Mouse (Mus musculus) MEL (cell line): ENCODE results near the gene Rpn2. TPM values are rescaled to one million over a fixed set of nuclear protein-coding genes. Genes with fewer than 3 reads are reported as not detected.

Experiments
- DNase-seq: peaks from one replicate; pipeline ENCODE4 v3.0.0; 2011; ENCODE audit warnings: low read depth, low spot score
- H3K27ac ChIP-seq: 2 replicates; pipeline ENCODE4 v1.5.1; 2012; ENCODE audit warnings: low read depth, mild to moderate bottlenecking, control low read depth, low read length, moderate library complexity; ENCODE audit not compliant: control insufficient read depth
- H3K27me3 ChIP-seq, 2 experiments: fragments of 150-350 bp in 1 of 2; sonication (generic) in 1 of 2; 2 replicates each; pipeline ENCODE4 v1.6.1; 2012; ENCODE audit warnings: low read length in 2 of 2, mild to moderate bottlenecking in 2 of 2, improper control_type of control experiment in 1 of 2, moderate library complexity in 1 of 2; ENCODE audit not compliant: insufficient read depth in 2 of 2, control insufficient read depth in 1 of 2
- H3K36me3 ChIP-seq, 2 experiments: 2 replicates each; pipeline ENCODE4 v1.6.1; 2012 to 2014; ENCODE audit warnings: low read length in 2 of 2, improper control_type of control experiment in 1 of 2, inconsistent platforms in 1 of 2, mild to moderate bottlenecking in 1 of 2; ENCODE audit not compliant: insufficient read depth in 2 of 2, control insufficient read depth in 1 of 2
- H3K4me1 ChIP-seq, 2 experiments: fragments of 150-350 bp in 1 of 2; sonication (generic) in 1 of 2; 2 replicates each; pipeline ENCODE4 v1.6.1; 2012; ENCODE audit warnings: low read length in 2 of 2, improper control_type of control experiment in 1 of 2, mild to moderate bottlenecking in 1 of 2; ENCODE audit not compliant: insufficient read depth in 2 of 2, control insufficient read depth in 1 of 2
- H3K4me3 ChIP-seq, 2 experiments: fragments of 150-350 bp in 1 of 2; sonication (generic) in 1 of 2; 2 replicates each; pipeline ENCODE4 v1.5.1; 2012; ENCODE audit warnings: low read depth in 2 of 2, low read length in 2 of 2, mild to moderate bottlenecking in 2 of 2, moderate library complexity in 2 of 2, control low read depth in 1 of 2, improper control_type of control experiment in 1 of 2; ENCODE audit not compliant: control insufficient read depth in 1 of 2, insufficient read depth in 1 of 2
- H3K79me2 ChIP-seq: 2 replicates; pipeline ENCODE4 v1.6.1; 2012; ENCODE audit warnings: mild to moderate bottlenecking, low read length, moderate library complexity; ENCODE audit not compliant: control insufficient read depth, poor library complexity, insufficient read depth
- H3K9ac ChIP-seq: 2 replicates; pipeline ENCODE4 v1.6.1; 2012; ENCODE audit warnings: low read depth, mild to moderate bottlenecking, control low read depth, low read length, moderate library complexity; ENCODE audit not compliant: control insufficient read depth, poor library complexity, severe bottlenecking
- H3K9me3 ChIP-seq: fragments of 150-350 bp; sonication (generic); replicated peaks from 2 replicates; pipeline ENCODE4 v1.6.1; 2012; ENCODE audit warnings: mild to moderate bottlenecking, low read length, improper control_type of control experiment, moderate library complexity; ENCODE audit not compliant: insufficient read depth
- CHD1 ChIP-seq: IDR thresholded peaks from 2 replicates; pipeline ENCODE4 v1.6.1; 2012; ENCODE audit warnings: low read depth, mild to moderate bottlenecking, inconsistent platforms, low read length, improper control_type of control experiment
- E2F4 ChIP-seq: IDR thresholded peaks from 2 replicates; pipeline ENCODE4 v1.6.1; 2011; ENCODE audit warnings: low read depth, low read length, improper control_type of control experiment, borderline replicate concordance
- ELF1 ChIP-seq: IDR thresholded peaks from 2 replicates; pipeline ENCODE4 v1.6.1; 2014; ENCODE audit warnings: low read depth, mild to moderate bottlenecking, inconsistent platforms, low read length, improper control_type of control experiment, moderate library complexity
- HCFC1 ChIP-seq: IDR thresholded peaks from 2 replicates; pipeline ENCODE4 v1.6.1; 2012; ENCODE audit warnings: low read depth, mild to moderate bottlenecking, inconsistent platforms, low read length, improper control_type of control experiment, moderate library complexity
- JUND ChIP-seq: IDR thresholded peaks from 2 replicates; pipeline ENCODE4 v1.6.1; 2011; ENCODE audit warnings: low read depth, mild to moderate bottlenecking, improper control_type of control experiment, low read length
- KAT2A ChIP-seq: conservative IDR thresholded peaks from 2 replicates; pipeline ENCODE4 v1.6.1; 2012; ENCODE audit warnings: low read depth, low read length, improper control_type of control experiment, inconsistent platforms
- MAX ChIP-seq: IDR thresholded peaks from 2 replicates; pipeline ENCODE4 v1.6.1; 2011; ENCODE audit warnings: low read length, improper control_type of control experiment
- MAZ ChIP-seq: IDR thresholded peaks from 2 replicates; pipeline ENCODE4 v1.6.1; 2012; ENCODE audit warnings: low read depth, mild to moderate bottlenecking, inconsistent platforms, low read length, improper control_type of control experiment
- MEF2A ChIP-seq: IDR thresholded peaks from 2 replicates; pipeline ENCODE4 v1.6.1; 2014; ENCODE audit warnings: low read depth, mild to moderate bottlenecking, inconsistent platforms, low read length, improper control_type of control experiment; ENCODE audit not compliant: poor library complexity, insufficient replicate concordance, severe bottlenecking; ENCODE audit errors: extremely low read depth
- MXI1 ChIP-seq: IDR thresholded peaks from 2 replicates; pipeline ENCODE4 v1.6.1; 2011; ENCODE audit warnings: mild to moderate bottlenecking, low read depth, low read length, improper control_type of control experiment
- MYB ChIP-seq: IDR thresholded peaks from 2 replicates; pipeline ENCODE4 v1.6.1; 2011; ENCODE audit warnings: mild to moderate bottlenecking, low read depth, low read length, improper control_type of control experiment
- NELFE ChIP-seq: IDR thresholded peaks from 2 replicates; pipeline ENCODE4 v1.6.1; 2011; ENCODE audit warnings: low read depth, low read length, improper control_type of control experiment
- NRF1 ChIP-seq: IDR thresholded peaks from 2 replicates; pipeline ENCODE4 v1.6.1; 2014; ENCODE audit warnings: low read depth, mild to moderate bottlenecking, inconsistent platforms, low read length, improper control_type of control experiment, moderate library complexity; ENCODE audit not compliant: poor library complexity, insufficient read depth, severe bottlenecking
- POLR2AphosphoS2 ChIP-seq: IDR thresholded peaks from 2 replicates; pipeline ENCODE4 v1.6.1; 2011; ENCODE audit warnings: low read length, improper control_type of control experiment
- SIN3A ChIP-seq: IDR thresholded peaks from 2 replicates; pipeline ENCODE4 v1.6.1; 2012; ENCODE audit warnings: low read length, improper control_type of control experiment, inconsistent platforms
- TCF12 ChIP-seq: IDR thresholded peaks from 2 replicates; pipeline ENCODE4 v1.6.1; 2014; ENCODE audit warnings: low read depth, mild to moderate bottlenecking, inconsistent platforms, low read length, improper control_type of control experiment, moderate library complexity
- UBTF ChIP-seq: IDR thresholded peaks from 2 replicates; pipeline ENCODE4 v1.6.1; 2012; ENCODE audit warnings: low read depth, mild to moderate bottlenecking, inconsistent platforms, low read length, improper control_type of control experiment, moderate library complexity, borderline replicate concordance; ENCODE audit not compliant: insufficient read depth
- USF1 ChIP-seq: IDR thresholded peaks from 2 replicates; pipeline ENCODE4 v1.6.1; 2014; ENCODE audit warnings: low read depth, mild to moderate bottlenecking, inconsistent platforms, low read length, improper control_type of control experiment, moderate library complexity
- USF2 ChIP-seq, 2 experiments: IDR thresholded peaks; 2 replicates each; pipeline ENCODE4 v1.6.1; 2011 to 2012; ENCODE audit warnings: improper control_type of control experiment in 2 of 2, low read length in 2 of 2, borderline replicate concordance in 1 of 2, inconsistent platforms in 1 of 2, low read depth in 1 of 2, mild to moderate bottlenecking in 1 of 2; ENCODE audit not compliant: insufficient read depth in 1 of 2
- ZMIZ1 ChIP-seq: IDR thresholded peaks from 2 replicates; pipeline ENCODE4 v1.6.1; 2012; ENCODE audit warnings: low read depth, mild to moderate bottlenecking, inconsistent platforms, low read length, improper control_type of control experiment, moderate library complexity
- ZNF384 ChIP-seq: IDR thresholded peaks from 2 replicates; pipeline ENCODE4 v1.6.1; 2012; ENCODE audit warnings: low read depth, mild to moderate bottlenecking, inconsistent platforms, low read length, improper control_type of control experiment
- polyA plus RNA-seq, 2 experiments: library from polyadenylated mRNA; stranded (reverse) in 1 of 2; unstranded in 1 of 2; fragments of >175 nt in 1 of 2; fragments of >200 nt in 1 of 2; gene quantifications; 2 replicates each; pipeline versions ENCODE4 v1.2.1 to v1.2.4; 2012; ENCODE audit warnings: low replicate concordance in 2 of 2, low read depth in 1 of 2; ENCODE audit not compliant: insufficient read length in 2 of 2, insufficient read depth in 1 of 2, missing spikeins in 1 of 2
- total RNA-seq: library from RNA; depleted of rRNA; stranded (reverse); fragments of 300-350 nt; gene quantifications from 2 replicates; pipeline ENCODE4 v1.2.3, GENCODE M21; 2012

Gene Rpn2
- total and polyA plus RNA-seq, 3 experiments, result 284 to 316 (median 310) TPM

DNA sequence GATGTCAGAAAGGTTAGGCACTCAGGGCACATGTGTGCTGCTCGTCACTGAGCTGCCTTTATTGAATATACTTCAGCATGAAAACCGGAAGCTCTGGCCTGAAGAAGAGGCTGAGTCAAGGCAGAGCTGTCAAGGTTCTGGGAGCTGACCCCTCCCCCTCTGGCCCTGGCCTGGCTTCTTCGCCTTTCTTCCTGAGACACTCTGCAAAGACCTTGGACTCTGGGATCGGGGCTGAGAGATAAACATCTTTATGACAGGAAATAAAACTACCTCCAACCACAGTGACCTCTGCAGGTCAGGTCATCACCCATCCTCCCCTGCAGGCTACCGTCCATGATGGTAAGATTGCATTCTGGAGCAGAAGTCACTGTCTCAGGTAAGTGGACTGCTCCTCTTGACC is 33.8 kb upstream of the Rpn2 start:
- peak; percentile 17 for DNase-seq
- Histone ChIP-seq H3K4me3 (peak overlapping the region in 1 of 2 experiments; percentile 1; a peak in 1 of 4 replicates), H3K27ac (no peak overlapping the region), H3K36me3 (no peaks in the 10 kb centered on the region; a peak in 1 of 4 replicates), H3K9ac (no peak overlapping the region), H3K79me2 (no peaks in the 10 kb centered on the region), H3K9me3 (no peaks in the 10 kb centered on the region), H3K4me1 (peaks cover 0 to 7% of the 10 kb centered on the region in 2 experiments; a peak in 2 of 4 replicates), H3K27me3 (peaks cover 0 to 3% of the 10 kb centered on the region in 2 experiments; a peak in 1 of 4 replicates)
- no peak for TF ChIP-seq NELFE
- TF ChIP-seq SIN3A, result no peak
- TF ChIP-seq KAT2A, result no peak
- no peak for TF ChIP-seq MYB
- TF ChIP-seq TCF12, result no peak
- no peak for TF ChIP-seq UBTF
- TF ChIP-seq MXI1, result no peak
- TF ChIP-seq MAX, result no peak
- TF ChIP-seq POLR2AphosphoS2, result no peak
- no peak for TF ChIP-seq NRF1
- TF ChIP-seq ELF1, result no peak
- TF ChIP-seq USF1, result no peak
- TF ChIP-seq JUND, result no peak
- no peak for TF ChIP-seq MEF2A
- no peak for TF ChIP-seq MAZ
- no peak for TF ChIP-seq USF2 (IDR thresholded peaks at IDR 0.05; ENCODE audit: borderline replicate concordance in 1 of 2, insufficient read depth in 1 of 2, low read depth in 1 of 2, low read length in 2 of 2)
- no peak for TF ChIP-seq CHD1
- no peak for TF ChIP-seq ZMIZ1

DNA sequence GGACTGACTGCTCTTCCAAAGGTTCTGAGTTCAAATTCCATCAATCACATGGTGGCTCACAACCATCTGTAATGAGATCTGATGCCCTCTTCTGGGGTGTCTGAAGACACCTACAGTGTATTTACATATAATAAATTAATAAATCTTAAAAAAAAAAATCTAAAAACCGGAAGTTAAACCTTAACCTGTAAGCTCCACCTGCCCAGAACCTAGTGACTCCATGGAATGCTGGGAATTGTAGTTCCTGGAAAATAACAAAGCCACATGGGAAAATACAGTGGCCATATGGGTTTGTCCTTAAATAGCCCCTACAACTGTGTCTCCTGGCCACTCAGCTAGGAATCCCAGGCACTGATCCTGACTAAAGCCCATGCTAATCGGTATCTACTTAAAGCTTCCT is 33.2 kb upstream of the Rpn2 start:
- Histone ChIP-seq H3K27ac (no peak overlapping the region), H3K79me2 (no peaks in the 10 kb centered on the region), H3K4me3 (no peak overlapping the region), H3K36me3 (no peaks in the 10 kb centered on the region; a peak in 1 of 4 replicates), H3K27me3 (peaks cover 0 to 3% of the 10 kb centered on the region in 2 experiments; a peak in 1 of 4 replicates), H3K9ac (no peak overlapping the region), H3K4me1 (peaks cover 0 to 7% of the 10 kb centered on the region in 2 experiments; a peak in 2 of 4 replicates), H3K9me3 (no peaks in the 10 kb centered on the region)
- peak; percentile 76 for TF ChIP-seq ZNF384
- peak; percentile 40; the same call in 1 of the 2 replicates for TF ChIP-seq KAT2A
- TF ChIP-seq E2F4, result no peak
- no peak for TF ChIP-seq UBTF
- TF ChIP-seq HCFC1, result peak; percentile 87
- TF ChIP-seq USF1, result no peak
- no peak for DNase-seq
